Mouse (Mus musculus): Measurements from ENCODE around the gene Gm11115.

Gene Gm11115

DNA sequence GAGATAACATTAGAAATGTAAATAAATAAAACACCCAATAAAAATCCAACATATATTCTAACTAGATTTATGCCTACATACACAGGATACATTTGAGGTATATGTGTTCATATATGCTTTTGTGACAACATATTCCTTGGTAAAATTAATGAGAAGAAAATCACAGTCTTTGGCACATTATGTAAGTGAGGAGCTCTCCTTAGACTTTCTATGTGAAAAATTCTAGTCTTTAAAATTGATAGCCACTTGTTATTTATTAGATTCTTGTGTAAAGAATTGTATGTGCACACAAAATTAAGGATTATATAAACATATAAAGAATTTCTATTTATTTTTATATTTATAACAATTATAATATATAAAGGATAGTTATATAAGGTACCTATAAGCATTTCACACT, at the start of gene Gm11115:
Gm11115 (minus strand) TSS at position 101 of the 400 bp plus-strand sequence.
- no peak for DNase-seq (ENCODE audit: low spot score in 2 of 2)

DNA sequence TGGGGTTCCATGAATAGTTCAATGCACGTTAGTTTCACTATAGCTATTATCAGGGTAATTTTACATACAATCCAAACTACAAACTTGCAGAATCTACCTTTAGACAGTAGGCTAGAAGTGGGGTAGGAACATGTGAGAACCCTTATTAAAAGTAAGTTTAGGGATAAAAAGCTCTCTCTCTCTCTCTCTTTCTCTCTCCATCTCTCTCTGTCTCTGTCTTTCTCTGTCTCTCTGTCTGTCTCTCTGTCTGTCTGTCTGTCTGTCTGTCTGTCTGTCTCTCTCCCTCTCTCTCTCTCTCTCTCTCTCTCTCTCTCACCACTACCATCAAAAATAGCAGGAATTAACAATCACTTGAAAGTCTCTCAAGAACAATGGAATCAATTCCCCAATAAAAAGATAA, 42.5 kb downstream of the Gm11115 start, which contains the start of gene Gm11116:
Gm11116 (minus strand) TSS at position 101 of the 400 bp plus-strand sequence.
- no peak for DNase-seq (ENCODE audit: low spot score in 2 of 2)
